Mouse (Mus musculus): ENCODE data around the gene Lhpp. TPM values are rescaled to one million over a fixed set of nuclear protein-coding genes. Genes with fewer than 3 reads are reported as not detected.

Lhpp gene
- polyA plus RNA-seq, 1 experiment from 2014 or later: 16.8 TPM

- ATAC-seq (replicated peaks; ENCODE audit: low FRiP score, low read depth) (no peak), DNase-seq (ENCODE audit: low spot score) (no peak)
- 83% methylated on average over 11 of the region's 11 CpGs for WGBS
- no peak overlapping the region for H3K9ac ChIP-seq (ENCODE audit: low read depth, low read length)
- H3K9me3 ChIP-seq (replicated peaks; ENCODE audit: low read length): no peaks in the 10 kb centered on the region
- H3K4me3 ChIP-seq (replicated peaks; ENCODE audit: low read depth, low read length): no peak overlapping the region
- no peak overlapping the region for H3K4me2 ChIP-seq (ENCODE audit: low read length)
- H3K27ac ChIP-seq: no peak overlapping the region
- TF ChIP-seq CTCF (IDR thresholded peaks at IDR 0.05; ENCODE audit: low read depth): no peak
- H3K4me1 ChIP-seq (replicated peaks; ENCODE audit: insufficient read depth, low read length): no peaks in the 10 kb centered on the region
- no peaks in the 10 kb centered on the region for H3K36me3 ChIP-seq (ENCODE audit: insufficient read depth, low read length)
- no peaks in the 10 kb centered on the region for H3K27me3 ChIP-seq (ENCODE audit: insufficient read depth, low read length)
Measured at GRCm38 (mm10) chr7:132631313-132631712, 20.9 kb downstream of the Lhpp start.

- Histone ChIP-seq H3K27me3 (ENCODE audit: insufficient read depth, low read length) (no peaks in the 10 kb centered on the region), H3K4me2 (ENCODE audit: low read length) (no peak overlapping the region), H3K9ac (ENCODE audit: low read depth, low read length) (no peak overlapping the region), H3K36me3 (ENCODE audit: insufficient read depth, low read length) (no peaks in the 10 kb centered on the region), H3K27ac (no peak overlapping the region), H3K9me3 (replicated peaks; ENCODE audit: low read length) (no peaks in the 10 kb centered on the region), H3K4me3 (replicated peaks; ENCODE audit: low read depth, low read length) (no peak overlapping the region), H3K4me1 (replicated peaks; ENCODE audit: insufficient read depth, low read length) (0 out of 2 replicates have a peak, but pooled peaks cover 3% of the 10 kb centered on the region)
- no peak for ATAC-seq (replicated peaks; ENCODE audit: low FRiP score, low read depth)
- peak; percentile 47 for DNase-seq (ENCODE audit: low spot score)
- WGBS: 10% methylated on average over 12 of the region's 12 CpGs
- no peak for TF ChIP-seq CTCF (IDR thresholded peaks at IDR 0.05; ENCODE audit: low read depth)
Measured at GRCm38 (mm10) chr7:132637292-132637691, 26.9 kb downstream of the Lhpp start.

DNA sequence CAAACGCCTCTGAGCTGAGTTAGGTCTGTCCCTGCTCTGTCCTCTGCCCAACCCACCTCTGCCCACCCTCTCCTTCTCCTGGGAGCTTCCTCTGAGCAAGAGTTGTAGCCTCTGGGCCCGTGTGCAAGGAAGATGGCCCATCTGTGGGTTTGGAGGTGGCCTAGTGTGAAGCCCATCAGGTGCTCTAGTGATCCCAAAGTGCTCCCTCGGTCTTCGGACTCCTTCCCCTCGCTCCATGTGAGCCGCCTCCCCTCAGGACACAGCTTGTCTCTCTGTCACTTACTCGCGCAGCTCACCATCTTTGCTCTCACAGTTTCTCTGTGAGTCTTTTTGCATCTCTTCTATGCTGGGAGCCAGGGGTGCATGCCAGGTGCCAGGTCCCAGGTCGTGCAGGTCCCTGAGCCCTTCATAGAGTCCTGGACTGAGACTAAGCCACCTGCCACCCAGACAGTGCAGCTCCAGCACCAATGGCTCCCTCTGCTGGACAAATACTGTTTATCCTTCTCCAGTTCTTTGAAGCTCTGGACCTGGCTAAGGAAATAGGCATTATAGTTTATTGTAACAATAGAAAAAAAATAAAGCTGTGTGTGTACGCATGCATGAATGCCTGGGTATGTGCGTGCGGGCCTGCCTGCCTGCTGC lies 28.1 kb downstream of the Lhpp start:
- H3K4me2 ChIP-seq (ENCODE audit: low read length): no peak overlapping the region
- no peaks in the 10 kb centered on the region for H3K36me3 ChIP-seq (ENCODE audit: insufficient read depth, low read length)
- WGBS: 61% methylated on average over 12 of the region's 12 CpGs
- H3K27ac ChIP-seq: no peak overlapping the region
- 0 out of 2 replicates have a peak, but pooled peaks cover 3% of the 10 kb centered on the region for H3K4me1 ChIP-seq (replicated peaks; ENCODE audit: insufficient read depth, low read length)
- peak; percentile 41; the same call in 1 of the 2 replicates for ATAC-seq (replicated peaks; ENCODE audit: low FRiP score, low read depth)
- DNase-seq (ENCODE audit: low spot score): peak; percentile 84
- H3K9ac ChIP-seq (ENCODE audit: low read depth, low read length): no peak overlapping the region
- no peaks in the 10 kb centered on the region for H3K9me3 ChIP-seq (replicated peaks; ENCODE audit: low read length)
- peak; percentile 87 for TF ChIP-seq CTCF (IDR thresholded peaks at IDR 0.05; ENCODE audit: low read depth)
- no peak overlapping the region for H3K4me3 ChIP-seq (replicated peaks; ENCODE audit: low read depth, low read length)
- H3K27me3 ChIP-seq (ENCODE audit: insufficient read depth, low read length): no peaks in the 10 kb centered on the region

GRCm38 (mm10) chr7:132640946-132641345 lies 30.5 kb downstream of the Lhpp start:
- Histone ChIP-seq H3K27ac (no peak overlapping the region), H3K4me1 (replicated peaks; ENCODE audit: insufficient read depth, low read length) (0 out of 2 replicates have a peak, but pooled peaks cover 3% of the 10 kb centered on the region), H3K36me3 (ENCODE audit: insufficient read depth, low read length) (no peaks in the 10 kb centered on the region), H3K9ac (ENCODE audit: low read depth, low read length) (no peak overlapping the region), H3K4me2 (ENCODE audit: low read length) (no peak overlapping the region), H3K9me3 (replicated peaks; ENCODE audit: low read length) (no peaks in the 10 kb centered on the region), H3K27me3 (ENCODE audit: insufficient read depth, low read length) (no peaks in the 10 kb centered on the region), H3K4me3 (replicated peaks; ENCODE audit: low read depth, low read length) (no peak overlapping the region)
- peak; percentile 38 for DNase-seq (ENCODE audit: low spot score)
- peak; percentile 50 for ATAC-seq (replicated peaks; ENCODE audit: low FRiP score, low read depth)
- TF ChIP-seq CTCF (IDR thresholded peaks at IDR 0.05; ENCODE audit: low read depth): no peak
- WGBS: 13% methylated on average over 9 of the region's 9 CpGs

DNA sequence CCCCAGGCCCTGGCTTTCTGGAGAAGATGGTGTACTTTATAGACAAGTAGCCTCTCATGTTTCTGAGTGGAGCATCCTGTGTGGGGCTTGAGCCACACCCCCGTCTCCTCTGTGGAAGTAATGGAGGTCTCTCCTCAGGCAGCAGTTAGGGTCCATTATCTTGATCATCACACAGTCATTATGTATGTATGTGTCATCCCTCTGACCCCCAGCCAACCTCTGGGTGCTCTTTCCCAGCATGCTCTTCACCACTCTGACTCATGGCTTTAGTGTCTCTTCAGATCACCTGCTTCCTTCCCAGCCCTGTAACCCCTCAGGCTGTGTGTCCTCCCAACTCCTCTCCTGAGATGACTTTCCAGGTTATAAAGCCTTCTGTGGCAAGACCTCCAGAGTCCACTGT lies 31.2 kb downstream of the Lhpp start:
- H3K27ac ChIP-seq: no peak overlapping the region
- ATAC-seq (replicated peaks; ENCODE audit: low FRiP score, low read depth): no peak
- TF ChIP-seq CTCF (IDR thresholded peaks at IDR 0.05; ENCODE audit: low read depth): no peak
- H3K4me1 ChIP-seq (replicated peaks; ENCODE audit: insufficient read depth, low read length): 0 out of 2 replicates have a peak, but pooled peaks cover 3% of the 10 kb centered on the region
- no peak overlapping the region for H3K4me2 ChIP-seq (ENCODE audit: low read length)
- no peaks in the 10 kb centered on the region for H3K27me3 ChIP-seq (ENCODE audit: insufficient read depth, low read length)
- WGBS: 81% methylated on average over 1 of the region's 1 CpGs
- H3K9me3 ChIP-seq (replicated peaks; ENCODE audit: low read length): no peaks in the 10 kb centered on the region
- no peak for DNase-seq (ENCODE audit: low spot score)
- H3K36me3 ChIP-seq (ENCODE audit: insufficient read depth, low read length): no peaks in the 10 kb centered on the region
- H3K9ac ChIP-seq (ENCODE audit: low read depth, low read length): no peak overlapping the region
- H3K4me3 ChIP-seq (replicated peaks; ENCODE audit: low read depth, low read length): no peak overlapping the region

DNA sequence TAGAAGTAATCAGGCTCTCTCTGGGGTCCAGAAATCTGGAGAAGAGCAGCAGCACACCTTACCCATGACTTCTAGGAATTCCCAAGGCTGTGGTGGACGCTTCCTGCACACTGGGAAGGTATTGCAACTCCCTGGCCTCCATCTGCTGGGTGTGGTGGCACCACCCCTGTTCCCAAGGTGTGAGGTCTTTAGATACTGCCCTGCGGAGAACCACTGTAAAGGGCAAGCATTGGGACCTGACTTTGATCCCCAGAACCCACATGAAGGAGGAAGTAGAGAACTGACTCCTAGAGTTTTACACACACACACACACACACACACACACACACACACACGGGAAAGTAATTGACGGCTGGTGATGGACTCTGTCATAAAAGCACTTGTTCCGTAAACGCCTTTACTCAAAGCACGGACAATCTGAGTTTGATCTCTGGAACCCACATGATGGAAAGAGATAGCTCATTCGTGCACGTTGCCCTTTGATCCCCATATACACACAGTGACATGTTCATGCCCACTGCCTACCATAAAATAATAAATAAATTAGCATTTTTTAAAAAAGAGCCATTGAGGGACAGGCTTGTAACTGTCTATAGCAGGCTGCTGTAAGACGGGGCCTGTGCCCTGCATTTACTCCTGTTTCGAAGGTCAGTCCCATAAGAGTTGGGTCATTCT lies 34.3 kb downstream of the Lhpp start:
- no peak overlapping the region for H3K9ac ChIP-seq (ENCODE audit: low read depth, low read length)
- H3K36me3 ChIP-seq (ENCODE audit: insufficient read depth, low read length): no peaks in the 10 kb centered on the region
- 64% methylated on average over 11 of the region's 11 CpGs for WGBS
- H3K4me2 ChIP-seq (ENCODE audit: low read length): no peak overlapping the region
- no peak for DNase-seq (ENCODE audit: low spot score)
- no peak for TF ChIP-seq CTCF (IDR thresholded peaks at IDR 0.05; ENCODE audit: low read depth)
- no peak for ATAC-seq (replicated peaks; ENCODE audit: low FRiP score, low read depth)
- no peak overlapping the region for H3K4me3 ChIP-seq (replicated peaks; ENCODE audit: low read depth, low read length)
- H3K9me3 ChIP-seq (replicated peaks; ENCODE audit: low read length): no peaks in the 10 kb centered on the region
- H3K27me3 ChIP-seq (ENCODE audit: insufficient read depth, low read length): no peaks in the 10 kb centered on the region
- H3K27ac ChIP-seq: no peak overlapping the region
- H3K4me1 ChIP-seq (replicated peaks; ENCODE audit: insufficient read depth, low read length): 0 out of 2 replicates have a peak, but pooled peaks cover 3% of the 10 kb centered on the region
